Mouse (Mus musculus): ENCODE data around the gene Emb.

Gene Emb

DNA sequence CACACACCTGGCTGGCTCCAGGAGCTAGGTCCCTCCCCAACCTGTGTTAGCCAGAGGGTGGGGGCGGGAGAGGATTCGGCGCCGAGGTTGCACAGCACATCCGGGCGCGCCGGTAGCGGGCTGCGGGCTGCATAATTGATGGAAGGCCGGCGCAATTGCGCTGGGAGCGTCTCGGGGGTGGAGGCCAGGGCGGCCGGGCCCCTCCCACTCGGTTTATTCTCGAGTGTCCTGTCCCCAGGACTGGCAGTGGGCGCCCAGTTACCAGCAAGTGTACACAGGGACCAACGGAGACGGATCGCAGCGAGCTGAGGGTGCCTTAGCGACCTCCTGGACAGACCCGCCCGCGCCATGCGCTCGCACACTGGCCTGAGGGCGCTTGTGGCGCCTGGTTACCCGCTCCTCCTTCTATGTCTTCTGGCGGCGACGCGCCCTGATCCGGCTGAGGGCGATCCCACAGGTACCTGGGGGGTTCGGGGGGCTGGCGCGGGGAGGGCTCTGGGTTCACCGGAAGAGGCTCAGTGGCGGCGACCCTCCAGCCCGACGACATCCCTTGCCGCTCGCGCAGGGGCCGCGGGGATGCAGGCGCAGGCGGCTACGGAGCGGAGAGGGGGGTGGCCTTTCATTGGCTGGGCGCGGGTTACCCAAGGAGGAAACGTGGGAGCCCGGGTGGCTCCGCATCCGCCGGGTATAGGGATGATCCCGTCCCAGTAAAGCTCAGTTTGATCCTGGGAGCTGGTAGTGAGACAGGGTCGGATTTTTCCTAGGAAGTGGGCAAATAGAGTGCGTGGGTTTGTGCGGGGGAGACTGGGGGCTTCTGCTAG, 12.4 kb downstream of the Emb start, which contains the start of gene Gm17509:
Gm17509 (minus strand) TSS at position 575 of the 821 bp plus-strand sequence.
- DNase-seq (ENCODE audit: low read depth, low spot score): peak; percentile 87

GRCm38 (mm10) chr13:117223125-117223524, 14.8 kb downstream of the Emb start:
- DNase-seq (ENCODE audit: low read depth, low spot score): peak; percentile 43

DNA sequence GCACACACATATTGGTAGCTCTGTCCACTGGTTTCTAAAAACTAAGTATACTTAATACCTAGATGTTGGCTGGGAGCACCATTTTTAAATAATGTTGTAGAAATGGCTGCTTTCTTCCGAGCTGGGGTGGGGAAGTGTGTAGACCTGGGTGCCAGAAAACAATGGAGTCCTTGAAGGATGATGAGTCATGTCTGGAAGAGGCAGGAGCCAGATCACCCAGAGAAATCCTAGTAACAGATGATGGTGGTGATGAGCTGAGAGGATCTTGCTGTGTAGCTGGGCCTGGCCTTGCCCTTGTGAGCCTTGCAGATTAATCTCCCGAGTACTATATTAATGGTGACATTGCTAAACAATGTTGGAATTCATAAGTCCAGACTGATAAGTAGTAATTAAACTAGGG, 16.6 kb downstream of the Emb start:
- DNase-seq (ENCODE audit: low read depth, low spot score): no peak

GRCm38 (mm10) chr13:117225561-117225960, 17.2 kb downstream of the Emb start:
- DNase-seq (ENCODE audit: low read depth, low spot score): no peak

- DNase-seq (ENCODE audit: low read depth, low spot score): no peak
These were observed 22.2 kb downstream of the Emb start for GRCm38 (mm10) chr13:117230371-117231110.

DNA sequence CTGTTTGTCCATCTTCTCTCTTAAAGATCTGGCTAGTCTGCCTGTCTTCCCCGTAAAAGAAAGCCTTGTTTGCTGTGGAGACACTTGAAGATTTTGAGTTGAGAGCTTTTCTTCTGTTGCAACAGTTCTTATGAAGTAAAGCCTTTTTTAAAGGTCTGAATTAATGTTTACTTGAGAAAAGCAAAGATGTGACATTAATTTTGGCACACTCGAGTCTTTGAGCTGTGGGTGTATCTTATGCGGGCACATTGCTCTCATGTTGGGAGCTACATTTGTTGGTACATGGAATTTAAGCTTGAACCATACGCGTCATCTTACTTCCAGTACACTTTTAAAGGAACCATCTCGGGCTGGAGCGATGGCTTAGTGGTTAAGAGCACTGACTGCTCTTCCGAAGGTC, 25.5 kb downstream of the Emb start:
- DNase-seq (ENCODE audit: low read depth, low spot score): no peak

- no peak for DNase-seq (ENCODE audit: low read depth, low spot score)
These were observed 26.1 kb downstream of the Emb start for GRCm38 (mm10) chr13:117234486-117234885.

- DNase-seq (ENCODE audit: low read depth, low spot score): no peak
These were observed 27.3 kb downstream of the Emb start for GRCm38 (mm10) chr13:117235530-117236212.

DNA sequence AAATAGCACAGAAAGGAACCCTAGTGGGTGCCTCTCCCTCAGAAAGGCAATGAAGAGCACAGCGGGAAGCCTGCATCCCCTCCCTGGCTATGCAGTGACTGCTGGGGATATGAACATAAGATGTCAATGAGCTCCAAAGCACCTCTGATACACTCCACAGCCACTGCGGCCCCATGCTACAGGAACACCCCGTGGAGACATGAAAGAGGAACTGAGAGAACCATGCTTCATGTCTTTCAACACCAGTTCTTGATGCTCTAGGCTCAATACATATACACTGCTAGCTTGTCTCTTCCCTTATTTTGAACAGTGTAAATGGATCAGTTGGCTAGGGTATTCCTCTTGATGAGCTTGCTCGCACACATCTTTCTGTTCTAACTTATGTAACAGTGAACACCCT, 28.8 kb downstream of the Emb start:
- DNase-seq (ENCODE audit: low read depth, low spot score): no peak

- peak; percentile 82 for DNase-seq (ENCODE audit: low read depth, low spot score)
These were observed 33.7 kb downstream of the Emb start for GRCm38 (mm10) chr13:117242063-117242462.

- peak; percentile 59 for DNase-seq (ENCODE audit: low read depth, low spot score)
These were observed 34.3 kb downstream of the Emb start for GRCm38 (mm10) chr13:117242621-117243020.

DNA sequence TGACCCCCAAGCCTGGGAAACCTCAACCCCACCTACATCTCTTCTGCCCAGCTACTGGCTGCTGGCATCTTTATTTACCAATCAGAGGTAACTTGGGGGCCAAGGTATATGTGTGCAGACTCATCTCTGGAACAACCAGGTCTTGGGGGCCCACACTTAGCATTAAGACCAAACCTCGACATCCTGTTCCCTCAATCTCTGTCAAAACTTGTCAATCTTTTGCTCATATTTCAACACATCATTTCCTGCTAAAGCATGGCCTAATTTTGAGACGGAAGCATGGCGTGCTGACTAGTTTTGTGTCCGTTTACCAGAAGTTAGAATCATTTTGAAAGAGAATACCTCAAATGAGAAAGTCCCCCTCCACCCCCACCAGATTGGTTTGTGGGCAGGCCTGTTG, 52.4 kb downstream of the Emb start:
- DNase-seq (ENCODE audit: low read depth, low spot score): peak; percentile 74

DNA sequence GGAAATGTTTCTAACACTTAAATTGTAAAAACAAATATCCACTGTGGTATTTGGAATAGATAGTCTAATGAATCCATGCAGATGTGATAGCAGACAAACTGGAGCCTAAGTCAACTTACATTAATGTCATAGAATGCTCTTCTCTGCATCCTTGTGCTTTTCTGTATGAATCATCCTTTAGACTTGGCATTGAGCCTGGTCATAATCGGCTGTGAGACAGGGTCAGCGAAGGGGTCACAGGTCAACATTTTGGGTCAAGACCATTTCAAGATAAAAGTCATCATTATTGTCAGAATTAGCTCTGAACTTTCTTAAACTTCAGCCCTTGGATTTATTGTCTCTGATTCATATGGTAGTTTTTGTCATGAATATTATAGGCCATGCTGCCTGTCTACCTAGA, 57.8 kb downstream of the Emb start:
- no peak for DNase-seq (ENCODE audit: low read depth, low spot score)

DNA sequence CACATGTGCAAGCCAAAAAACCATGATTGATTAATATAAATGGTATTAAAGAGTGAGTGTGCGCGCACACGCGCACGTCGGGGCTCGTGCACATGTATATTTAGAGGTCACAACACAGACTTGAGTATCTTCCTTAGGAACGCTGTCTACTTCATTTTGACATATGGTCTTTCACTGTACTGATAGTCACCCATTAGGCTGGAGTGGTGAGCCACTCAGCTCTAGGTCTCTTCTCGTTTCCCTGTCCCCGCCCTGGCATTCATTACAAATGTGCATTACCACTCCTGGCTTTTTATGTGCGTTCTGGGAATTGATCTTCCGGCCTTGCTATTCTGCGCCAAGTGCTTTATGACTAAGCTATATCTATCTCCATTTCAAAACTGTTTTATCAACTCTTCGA, 59.6 kb downstream of the Emb start:
- DNase-seq (ENCODE audit: low read depth, low spot score): no peak

GRCm38 (mm10) chr13:117284036-117284435, 75.7 kb downstream of the Emb start:
- peak; percentile 83 for DNase-seq (ENCODE audit: low read depth, low spot score)

GRCm38 (mm10) chr13:117286939-117287338, 78.6 kb downstream of the Emb start:
- DNase-seq (ENCODE audit: low read depth, low spot score): peak; percentile 42

DNA sequence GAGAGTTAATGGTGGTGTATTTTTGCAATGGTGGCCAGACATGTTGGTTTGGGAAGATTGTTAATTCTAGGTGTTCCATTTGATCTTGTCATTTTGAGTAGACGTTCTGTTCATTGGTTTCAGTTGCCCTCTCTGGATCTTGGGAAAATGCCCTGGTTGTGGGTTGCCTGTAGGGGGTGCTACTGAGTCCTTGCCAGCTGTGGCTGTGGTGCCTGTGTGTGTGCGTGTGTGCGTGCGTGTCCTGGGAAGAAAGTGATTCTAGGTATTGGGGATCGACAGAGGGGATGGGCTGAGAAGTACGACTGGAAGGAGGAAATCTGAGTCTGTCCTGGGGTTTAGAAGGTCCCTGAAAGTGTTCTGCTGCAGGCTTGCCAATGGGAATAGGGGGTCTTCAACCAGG, 79.1 kb downstream of the Emb start:
- DNase-seq (ENCODE audit: low read depth, low spot score): peak; percentile 21

DNA sequence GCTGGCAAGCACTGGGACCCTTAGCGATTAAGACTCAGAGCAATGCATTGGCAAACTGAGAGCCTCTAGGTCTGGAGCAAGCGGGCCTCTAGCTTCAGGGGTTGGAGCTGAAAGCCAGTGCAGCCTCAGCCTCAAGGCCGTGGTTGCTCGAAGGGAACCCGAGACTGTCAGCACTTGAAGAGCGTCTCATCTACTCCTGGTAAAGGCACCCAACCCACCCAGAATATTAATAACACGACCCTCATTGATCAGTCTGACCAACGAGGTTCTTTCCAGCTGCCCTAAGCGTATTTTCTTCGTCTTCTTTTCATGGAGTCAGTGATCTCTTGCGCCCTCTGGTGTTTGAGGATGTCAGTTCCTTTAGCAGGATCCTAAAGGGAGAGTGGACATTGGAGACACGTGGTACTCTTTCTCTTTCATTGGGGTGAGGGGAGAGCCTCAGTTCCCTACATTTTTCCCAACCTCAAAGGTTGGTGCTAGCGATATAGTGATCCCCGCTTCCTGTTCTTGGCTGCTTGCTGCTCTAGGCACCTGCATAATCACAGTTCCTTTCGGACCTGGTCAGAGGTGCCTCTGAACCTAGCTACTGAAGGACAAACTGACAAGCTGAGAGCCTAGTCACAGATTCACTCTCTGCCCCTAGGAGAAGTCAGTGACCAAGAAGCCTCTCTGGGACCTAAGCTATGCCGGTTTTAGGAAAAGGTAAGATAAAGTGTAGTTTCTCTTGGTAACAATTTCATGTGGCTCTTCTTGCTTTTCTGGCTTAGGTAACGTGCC, 81.3 kb downstream of the Emb start:
- peak; percentile 68 for DNase-seq (ENCODE audit: low read depth, low spot score)

DNA sequence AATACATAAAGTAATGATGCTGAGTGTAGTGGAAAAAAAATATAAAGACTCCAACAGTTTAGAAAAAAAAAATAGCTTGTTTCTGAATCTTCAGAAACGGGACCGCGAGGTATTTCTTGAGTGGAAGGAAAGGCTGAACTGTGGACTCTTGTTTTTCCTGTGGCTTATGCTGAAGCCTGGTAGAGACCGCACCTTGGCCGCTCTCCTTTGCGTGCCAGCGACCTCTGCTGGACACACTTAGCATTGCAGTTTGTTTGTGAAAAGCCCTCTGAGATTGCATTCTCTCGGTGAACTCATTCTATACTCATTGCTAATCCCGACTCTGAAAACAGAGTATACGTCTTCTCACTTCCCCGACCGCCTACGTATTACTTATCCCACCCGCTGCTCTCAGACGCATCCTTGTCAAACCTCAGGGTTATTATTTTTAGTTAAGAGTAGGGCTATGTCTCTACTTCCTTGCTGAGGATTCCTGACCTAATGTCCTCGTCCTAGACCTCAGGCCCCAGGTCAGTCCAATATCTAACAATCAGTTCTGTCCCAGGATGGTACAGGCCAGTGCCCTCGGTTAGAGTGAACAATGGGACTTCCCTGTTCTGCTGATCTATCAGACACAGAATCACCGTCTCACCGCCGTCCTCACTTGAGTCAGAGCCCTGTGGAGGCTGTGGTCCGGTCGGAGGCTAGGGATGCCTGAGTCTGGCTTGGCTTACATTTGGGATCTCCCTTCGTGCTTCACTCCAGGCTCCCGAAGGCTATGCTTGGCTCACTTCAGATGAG, 103.3 kb downstream of the Emb start:
- peak; percentile 69 for DNase-seq (ENCODE audit: low read depth, low spot score)
